Mouse (Mus musculus): ENCODE data around the gene Cux1.

- TF ChIP-seq CTCF (IDR thresholded peaks at IDR 0.05; ENCODE audit: extremely low read depth, insufficient read depth, insufficient read length, insufficient replicate concordance) (no peak), POLR2A (IDR thresholded peaks at IDR 0.05; ENCODE audit: low read depth, low read length) (no peak)
Observed at GRCm38 (mm10) chr5:136449801-136450200, 117.5 kb downstream of the Cux1 start.
